Mouse (Mus musculus) left cerebral cortex, postnatal 14 days (tissue): ENCODE data around the gene Hmox2. TPM values are rescaled to one million over a fixed set of nuclear protein-coding genes. Genes with fewer than 3 reads are reported as not detected.
"Not testable (repeated sequence)": the region's sequence is repeated elsewhere in the genome, so short reads cannot be mapped to it uniquely, and the experiment has no call there.

Source experiments
- DNase-seq, 2 experiments: peaks; one replicate each; pipeline ENCODE4 v3.0.0; 2021 to 2022; ENCODE audit warnings: low spot score in 2 of 2, mixed read lengths in 1 of 2
- intact Hi-C: fragments of 180-260 bp; cut with DNase I; formaldehyde crosslinking; loops from one replicate; pipeline ENCODE4 v1.15.1; 2025
- long read RNA-seq, 2 experiments: library from polyadenylated mRNA; stranded (forward); transcript quantifications; one replicate each; pipeline ENCODE4 v2.0.0; 2021
- total RNA-seq, 2 experiments: library from RNA; stranded (reverse); gene quantifications; 2 replicates each; pipeline ENCODE4 v1.2.3; 2021

Hmox2 gene
- total RNA-seq, result 10 to 100 TPM; 73.2 to 76.1 TPM
- long read RNA-seq, experiment 1, transcript Hmox2-201 (6 exons, 1,730 nt), result major isoform, 60 of 81 reads
- long read RNA-seq, experiment 1, partial matches to known transcripts, result 9 of 81 reads
- long read RNA-seq, experiment 1, other reads (novel, unspliced or antisense), result 11 of 81 reads
- long read RNA-seq, experiment 2, transcript Hmox2-201 (6 exons, 1,730 nt), result major isoform, 54 of 79 reads
- long read RNA-seq, experiment 2, partial matches to known transcripts, result 12 of 79 reads
- long read RNA-seq, experiment 2, other reads (novel, unspliced or antisense), result 9 of 79 reads

DNA sequence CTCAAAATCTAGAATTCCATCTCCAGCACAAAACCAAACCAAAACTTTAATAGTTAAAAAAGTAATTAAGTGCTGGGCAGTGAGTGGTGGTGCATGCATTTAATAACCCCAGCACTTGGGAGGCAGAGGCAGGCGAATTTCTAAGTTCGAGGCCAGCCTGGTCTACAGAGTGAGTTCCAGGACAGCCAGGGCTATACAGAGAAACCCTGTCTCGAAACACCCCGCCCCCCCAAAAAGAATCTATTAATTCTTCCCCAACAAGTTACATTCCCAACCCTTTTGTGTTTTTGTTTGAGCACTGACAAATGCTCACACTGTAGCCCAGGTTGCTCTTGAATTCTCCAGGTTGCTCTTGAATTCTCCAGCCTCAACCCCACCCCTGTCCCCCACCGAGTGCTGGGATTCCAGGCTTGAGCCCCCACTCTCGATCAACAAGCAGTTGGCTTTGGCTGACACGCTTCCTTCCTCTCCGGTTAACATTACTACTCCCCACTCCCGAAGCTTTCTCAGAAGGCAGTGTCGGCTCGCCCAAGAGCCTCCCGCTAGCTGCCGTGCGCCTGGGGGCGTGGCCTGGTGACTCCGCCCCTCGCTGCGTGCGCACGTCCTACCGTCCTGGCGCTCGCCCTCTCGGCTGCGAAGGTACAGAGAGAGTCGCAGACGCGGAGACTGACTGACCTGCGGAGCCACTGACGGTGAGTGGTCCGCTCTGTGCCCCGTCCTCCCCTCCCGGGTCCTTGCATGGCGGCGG lies at the start of gene Hmox2:
Hmox2 (plus strand) TSS at position 582 of the 748 bp plus-strand sequence.
- peak; percentile 90 to 92 for DNase-seq
- intact Hi-C loops, result no loop called here

DNA sequence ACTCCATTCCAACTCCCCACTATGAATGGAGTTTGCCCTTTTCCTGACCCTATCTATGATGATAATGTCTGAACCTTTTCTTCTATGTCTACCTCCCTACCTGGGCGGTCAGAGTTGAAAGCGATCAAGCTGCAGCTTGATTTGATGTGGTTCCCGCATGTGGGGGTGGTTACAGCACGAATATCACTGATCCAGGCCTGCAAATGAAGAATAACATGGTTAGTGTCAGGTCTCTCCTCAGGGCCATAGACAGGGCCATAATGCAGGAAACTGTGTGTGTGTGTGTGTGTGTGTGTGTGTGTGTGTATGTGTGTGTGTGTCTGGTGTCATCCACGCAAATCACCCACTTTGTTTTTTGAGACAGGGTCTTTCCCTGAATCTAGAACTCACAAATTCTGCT lies 49.3 kb upstream of the Hmox2 start:
- intact Hi-C loops, result no loop called here

DNA sequence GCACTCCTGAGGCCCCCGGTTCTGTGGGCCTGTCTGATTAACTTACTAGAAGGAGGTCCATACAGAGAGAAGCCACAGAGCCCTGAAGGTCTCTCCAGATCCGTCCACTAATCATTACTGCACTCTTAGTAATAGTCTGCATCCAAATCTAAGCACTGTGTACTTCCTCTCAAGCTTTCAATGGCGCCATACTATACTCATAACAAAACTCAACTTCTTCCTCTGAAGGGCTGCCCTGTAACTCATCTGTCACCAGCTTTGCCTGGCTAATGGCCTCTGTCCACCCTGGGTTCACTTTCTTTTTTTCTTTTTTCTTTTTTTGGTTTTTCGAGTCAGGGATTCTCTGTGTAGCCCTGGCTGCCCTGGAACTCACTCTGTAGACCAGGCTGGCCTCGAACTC lies 48.1 kb upstream of the Hmox2 start:
- intact Hi-C loops, result no loop called here
- DNase-seq, result no peak

More for the DNA sequence above, 49.3 kb upstream of the Hmox2 start:
- DNase-seq, result no peak

DNA sequence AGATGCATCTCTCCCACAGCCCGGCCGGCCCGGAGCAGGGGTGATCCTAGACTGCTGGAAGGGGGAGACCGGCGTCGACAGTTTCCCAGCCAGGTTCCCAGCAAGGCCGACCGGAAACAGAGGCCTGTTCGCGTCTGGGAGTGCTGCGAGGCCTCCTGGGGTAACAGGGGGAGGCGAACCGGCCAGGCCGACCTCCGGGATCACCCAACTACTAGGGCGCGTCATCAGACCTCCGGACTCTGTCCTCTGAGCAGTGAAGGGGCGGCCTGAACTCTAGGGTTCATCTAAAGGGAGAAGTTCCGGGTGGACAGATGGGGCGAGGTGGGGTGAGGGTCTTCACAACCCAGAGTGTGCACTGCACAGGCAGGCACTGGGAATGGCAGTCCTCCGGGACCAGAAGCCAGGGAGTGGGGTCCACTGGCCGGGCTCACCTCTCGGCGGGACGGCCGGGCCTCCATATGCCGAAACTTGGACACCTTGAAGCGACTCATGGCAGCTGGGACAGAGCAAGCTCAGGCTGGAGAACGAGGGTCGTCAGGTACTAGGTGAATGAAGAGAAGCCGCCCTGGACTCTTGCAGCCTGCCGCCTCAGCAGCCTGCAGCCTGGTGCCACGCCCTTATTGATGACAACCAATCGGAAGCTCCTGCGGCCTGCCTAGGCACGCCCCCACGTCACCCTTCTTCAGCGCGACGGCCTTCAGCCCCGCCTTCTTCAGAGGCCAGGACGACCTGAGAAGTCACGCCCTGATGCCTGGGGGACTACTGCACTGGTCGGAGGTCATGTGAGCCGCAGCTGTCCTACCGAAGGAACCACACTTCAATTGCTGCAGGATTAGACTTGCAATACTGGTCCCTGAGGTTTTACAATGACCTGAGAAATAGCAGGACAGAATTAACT lies 46.8 kb upstream of the Hmox2 start, which contains the start of gene Coro7:
Coro7 (minus strand) TSS at position 657 of the 898 bp plus-strand sequence.
- intact Hi-C loops, result no loop called here
- peak; percentile 88 to 89 for DNase-seq

DNA sequence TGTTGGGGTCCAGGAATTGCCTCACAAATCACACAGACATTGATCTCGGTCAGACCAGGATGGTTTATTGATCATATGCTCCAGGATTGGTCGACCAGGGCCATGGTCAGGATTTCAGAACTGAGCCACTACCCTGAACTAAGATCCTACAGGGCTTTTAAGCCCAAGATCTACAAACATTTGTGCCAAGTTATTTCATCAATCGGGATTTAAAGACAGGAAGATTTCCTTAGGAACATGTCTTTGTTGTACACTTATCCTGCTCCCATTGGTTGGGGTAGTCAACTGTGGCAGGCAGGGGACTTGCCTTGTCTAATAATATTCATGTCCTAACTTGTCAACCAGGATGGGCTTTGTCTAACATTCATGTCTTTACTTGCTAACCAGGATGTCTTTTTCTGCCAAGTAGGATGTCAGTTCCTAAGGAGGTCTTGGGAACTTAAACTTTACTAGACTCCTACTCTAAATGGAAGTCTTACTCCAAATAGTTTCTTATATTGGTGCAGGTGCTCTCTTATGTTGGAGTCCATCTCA lies 45.2 kb upstream of the Hmox2 start:
- intact Hi-C loops, DNase-seq: not testable (repeated sequence)

DNA sequence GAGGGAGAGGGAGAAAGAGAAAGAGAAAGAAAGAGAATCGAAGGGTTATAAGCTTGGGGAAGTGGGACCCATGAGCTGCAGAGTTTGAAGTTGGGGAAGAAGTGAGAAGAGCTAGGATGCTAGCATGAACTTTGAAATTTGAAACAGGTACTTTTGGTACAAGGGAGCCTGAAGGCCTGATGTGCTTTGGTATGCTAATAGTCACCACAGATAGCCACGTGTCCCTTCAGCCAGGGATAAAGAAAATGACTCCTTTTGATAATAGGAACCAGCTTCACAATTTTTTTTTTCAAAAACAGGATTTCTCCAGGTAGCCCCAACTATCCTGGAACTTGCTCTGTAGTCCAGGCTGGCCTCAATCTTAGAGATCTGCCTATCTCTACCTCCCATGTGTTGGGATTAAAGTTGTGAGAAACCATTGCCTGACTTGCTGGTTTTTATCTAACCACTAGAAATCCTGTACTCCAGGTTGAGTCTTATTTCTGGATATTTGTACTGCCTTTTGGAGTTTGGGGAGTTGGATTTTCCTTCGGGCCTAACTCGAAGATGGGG lies 43.5 kb upstream of the Hmox2 start:
- DNase-seq, result no peak

DNA sequence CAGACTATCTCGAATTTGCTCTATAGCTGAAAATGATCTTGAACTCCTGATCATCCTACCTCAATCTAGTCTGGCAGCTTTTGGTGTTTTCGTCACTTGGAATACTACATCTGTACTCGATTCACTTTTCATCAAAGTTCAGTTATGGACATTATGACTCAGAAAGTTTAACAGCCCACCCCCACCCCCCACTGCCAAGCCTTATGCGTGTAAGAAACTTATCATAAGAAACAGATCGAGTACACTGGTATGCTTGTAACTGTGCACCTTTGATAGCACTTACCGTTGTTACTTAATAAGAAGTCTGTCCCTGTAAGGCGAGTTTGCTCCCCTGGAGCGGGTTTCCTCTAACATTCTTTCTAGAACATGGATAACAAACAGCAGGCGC lies 43.0 kb upstream of the Hmox2 start:
- DNase-seq, result no peak
- intact Hi-C loops, result no loop called here

More for the DNA sequence above, 43.5 kb upstream of the Hmox2 start:
- intact Hi-C loops, result no loop called here

DNA sequence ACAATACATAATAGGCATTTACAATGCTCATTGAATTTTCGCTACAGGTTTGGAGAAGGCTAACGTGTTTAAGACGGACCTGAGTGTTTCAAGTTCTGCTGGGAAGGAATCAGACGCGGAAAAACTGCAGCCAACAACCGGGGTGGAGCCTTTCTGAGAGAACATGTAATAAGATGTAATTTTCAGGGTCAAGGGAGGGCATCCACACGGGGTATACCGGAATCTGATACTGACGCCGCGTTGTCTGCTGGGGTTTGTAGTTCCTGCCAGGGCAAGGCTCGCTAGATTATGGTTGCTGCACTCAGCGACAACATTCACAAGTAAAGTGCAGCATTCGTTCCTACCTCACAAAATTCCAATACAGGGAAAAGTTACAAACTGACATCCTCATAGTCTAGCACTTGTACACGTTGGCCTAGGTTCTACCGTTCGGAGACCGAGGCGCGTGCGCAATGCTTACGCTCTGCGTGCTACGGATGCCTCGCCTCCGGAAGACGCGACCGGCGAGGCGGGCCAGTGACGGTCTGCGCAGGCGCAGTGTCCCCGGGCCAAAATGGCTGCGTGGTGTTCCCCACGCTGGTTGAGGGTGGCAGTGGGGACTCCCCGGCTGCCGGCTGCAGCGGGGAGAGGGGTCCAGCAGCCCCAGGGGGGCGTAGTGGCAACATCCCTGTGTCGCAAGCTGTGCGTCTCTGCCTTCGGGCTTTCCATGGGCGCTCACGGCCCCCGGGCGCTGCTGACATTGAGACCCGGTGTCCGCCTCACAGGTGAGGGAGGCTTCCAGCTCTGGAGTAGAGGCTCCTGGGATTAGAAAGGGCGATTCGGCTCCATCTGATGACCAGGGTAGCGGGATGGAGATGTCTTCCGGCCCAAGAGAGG lies 42.3 kb upstream of the Hmox2 start:
- DNase-seq, result peak; percentile 95 to 97
- intact Hi-C loops, result no loop called here

DNA sequence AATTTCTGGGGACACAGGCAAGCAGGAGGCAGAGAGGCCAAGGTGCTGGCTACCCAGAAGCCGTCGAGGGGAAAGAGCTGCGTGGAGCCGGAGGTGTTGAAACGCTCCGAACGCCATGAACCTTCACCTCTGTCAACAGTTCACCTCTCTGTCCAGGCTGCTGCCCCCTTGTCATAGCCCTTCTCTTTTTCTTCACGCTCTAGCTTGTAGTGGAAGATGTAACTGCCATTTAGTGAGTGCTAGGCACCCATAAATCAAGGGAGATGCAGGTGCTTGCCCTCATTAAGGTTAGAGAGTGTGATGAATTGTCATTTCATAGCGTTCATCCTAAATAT lies 41.7 kb upstream of the Hmox2 start:
- DNase-seq, result no peak
- intact Hi-C loops, result no loop called here

DNA sequence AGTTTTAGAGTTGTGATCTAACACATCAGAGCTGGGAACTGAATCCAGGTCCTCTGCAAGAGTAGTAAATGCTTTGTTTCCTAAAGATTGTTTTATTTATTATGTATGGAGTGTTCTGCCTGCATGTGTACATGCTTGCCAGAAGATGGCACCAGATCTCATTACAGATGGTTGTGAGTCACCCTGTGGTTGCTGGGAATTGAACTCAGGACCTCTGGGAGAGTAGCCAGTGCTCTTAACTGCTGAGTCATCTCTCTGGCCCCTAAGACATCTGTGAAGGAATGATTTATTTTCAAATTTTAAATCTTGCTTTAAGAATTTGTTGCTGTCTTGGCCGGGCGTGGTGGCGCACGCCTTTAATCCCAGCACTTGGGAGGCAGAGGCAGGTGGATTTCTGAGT lies 36.8 kb upstream of the Hmox2 start:
- intact Hi-C loops, DNase-seq: not testable (repeated sequence)

DNA sequence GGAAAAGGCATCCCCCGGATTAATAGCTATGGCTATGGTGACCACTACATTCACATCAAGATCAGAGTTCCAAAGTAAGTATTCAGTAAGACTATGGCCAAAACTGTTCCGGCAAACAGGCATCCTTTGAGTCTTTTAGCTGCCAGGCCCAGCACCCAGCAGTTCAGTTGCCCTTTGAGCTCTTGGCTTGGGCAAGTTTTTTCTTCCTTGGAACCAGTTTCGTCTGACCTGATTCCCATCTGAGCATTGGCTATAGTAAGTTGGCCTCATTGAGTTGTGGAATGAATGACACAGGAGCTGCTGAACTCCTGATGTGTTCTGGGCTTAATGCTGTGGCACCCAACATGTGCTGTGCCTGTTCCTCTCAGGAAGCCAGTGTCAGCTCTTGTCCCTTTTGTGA lies 24.9 kb upstream of the Hmox2 start:
- no peak for DNase-seq
- intact Hi-C loops, result no loop called here

DNA sequence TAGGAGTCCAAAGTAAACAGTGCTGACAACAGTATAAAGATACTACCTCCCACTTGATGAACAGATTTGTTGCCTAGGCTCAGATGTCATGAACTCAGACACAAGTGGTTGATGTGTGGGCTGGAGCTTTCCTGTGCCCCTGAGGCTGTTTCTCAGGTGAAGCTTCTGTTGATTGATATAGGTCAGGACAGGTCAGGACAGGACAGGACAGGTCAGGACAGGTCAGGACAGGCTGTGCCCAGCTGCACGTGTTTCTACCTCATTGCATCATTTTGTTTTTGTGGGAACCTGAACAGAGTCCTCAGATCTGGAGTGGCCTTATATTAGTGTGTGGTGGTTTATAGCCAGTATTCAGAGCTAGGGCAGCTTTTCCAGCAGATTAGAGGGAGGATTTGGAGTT lies 23.5 kb upstream of the Hmox2 start:
- intact Hi-C loops, result no loop called here
- no peak for DNase-seq

DNA sequence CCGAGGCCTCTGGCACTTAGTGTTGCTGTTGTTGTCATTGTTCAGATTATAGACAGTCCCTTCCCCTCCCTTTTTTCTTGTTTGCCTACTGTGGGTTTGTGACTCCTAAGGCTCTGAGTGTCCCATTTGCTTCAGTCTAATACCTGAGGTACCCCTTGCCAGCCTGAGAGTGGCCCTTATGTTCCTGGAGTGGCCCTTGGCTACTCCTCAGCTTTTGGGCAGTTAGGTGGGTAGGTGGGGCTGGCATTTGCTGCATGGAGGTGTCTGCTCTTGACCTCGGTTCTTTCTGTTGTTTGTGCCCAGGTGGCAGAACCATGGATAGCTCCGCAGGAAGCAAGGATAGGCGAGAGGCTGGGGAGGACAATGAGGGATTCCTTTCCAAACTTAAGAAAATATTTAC lies 20.6 kb upstream of the Hmox2 start:
- DNase-seq, result no peak
- intact Hi-C loops, result no loop called here

DNA sequence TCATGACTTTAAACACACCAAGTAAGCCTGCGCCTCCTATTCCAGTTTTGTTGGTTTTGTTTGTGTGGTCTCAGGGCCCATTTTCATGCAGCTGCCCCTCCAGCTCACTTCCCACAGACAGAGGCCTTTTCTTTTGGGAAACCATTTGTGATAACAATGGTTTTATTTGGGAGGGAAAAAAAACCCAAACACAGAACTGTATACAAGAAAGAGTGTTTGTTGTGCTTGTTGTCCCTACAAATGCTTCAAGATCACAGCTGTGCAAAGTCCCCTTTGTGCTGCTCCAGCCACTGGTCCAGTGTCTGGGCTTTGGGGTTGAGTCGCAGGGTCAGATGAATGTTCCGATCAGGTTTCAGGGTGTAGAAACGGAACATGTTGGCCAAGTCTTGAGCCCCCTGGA lies 15.0 kb upstream of the Hmox2 start:
- intact Hi-C loops, result no loop called here
- no peak for DNase-seq

DNA sequence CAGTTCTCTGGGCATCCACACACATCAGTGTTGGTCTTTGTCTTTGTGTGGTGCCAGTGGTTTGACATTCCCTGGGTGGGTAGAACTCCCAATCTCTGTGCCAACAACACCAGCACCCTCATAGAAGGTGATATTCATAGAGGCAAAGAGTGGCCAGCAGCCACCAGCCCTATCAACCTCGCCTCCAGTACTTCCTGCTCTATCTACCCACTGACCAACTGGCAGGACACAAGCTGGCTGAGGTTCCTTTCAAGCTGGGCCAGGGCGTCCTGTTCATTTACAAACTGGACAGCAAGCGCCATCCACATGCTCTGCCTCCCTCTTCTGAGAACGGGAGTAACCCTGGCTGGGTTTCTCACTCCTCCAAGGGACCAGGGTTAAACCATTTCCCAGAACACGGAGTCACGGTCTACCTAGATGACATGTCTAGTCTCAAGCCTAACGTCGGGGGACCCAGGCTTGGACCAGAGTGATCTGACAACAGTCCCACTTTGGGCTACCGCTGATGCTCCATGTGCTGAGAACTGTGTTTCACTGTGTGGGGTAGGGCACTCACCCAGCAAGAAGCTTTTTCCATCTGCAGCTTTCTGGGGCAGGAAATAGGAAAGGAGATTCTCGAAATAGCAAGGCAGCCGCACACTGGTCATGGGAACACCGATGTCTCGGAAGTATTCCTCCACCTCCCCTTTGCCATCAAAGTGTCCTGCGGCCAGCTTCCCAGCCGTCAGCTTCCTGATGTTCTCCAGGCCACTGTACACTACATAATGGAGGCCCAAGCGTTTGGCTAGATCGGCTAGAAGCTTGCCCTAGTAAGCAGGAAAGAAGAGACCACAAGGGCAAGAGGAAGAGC lies 12.1 kb upstream of the Hmox2 start:
- intact Hi-C loops, result no loop called here
- DNase-seq, result no peak

DNA sequence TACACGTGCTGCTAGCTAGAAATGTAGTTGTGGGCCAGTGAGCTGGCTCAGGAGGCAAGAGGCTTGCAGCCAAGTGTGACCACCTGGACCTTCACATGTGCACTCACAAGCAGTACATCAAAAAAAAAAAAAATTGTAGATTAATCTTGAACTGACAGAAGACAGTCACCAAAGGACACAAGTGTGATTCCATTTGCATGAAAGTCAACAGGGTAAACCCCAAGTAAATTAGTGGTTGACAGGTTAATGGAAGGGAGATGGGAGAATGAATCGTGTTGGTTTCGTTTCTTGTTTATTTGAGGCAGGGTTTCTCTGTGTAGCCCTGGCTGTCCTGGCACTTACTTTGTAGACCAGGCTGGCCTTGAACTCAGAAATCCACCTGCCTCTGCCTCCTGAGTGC lies 8.3 kb upstream of the Hmox2 start:
- intact Hi-C loops, result no loop called here

DNA sequence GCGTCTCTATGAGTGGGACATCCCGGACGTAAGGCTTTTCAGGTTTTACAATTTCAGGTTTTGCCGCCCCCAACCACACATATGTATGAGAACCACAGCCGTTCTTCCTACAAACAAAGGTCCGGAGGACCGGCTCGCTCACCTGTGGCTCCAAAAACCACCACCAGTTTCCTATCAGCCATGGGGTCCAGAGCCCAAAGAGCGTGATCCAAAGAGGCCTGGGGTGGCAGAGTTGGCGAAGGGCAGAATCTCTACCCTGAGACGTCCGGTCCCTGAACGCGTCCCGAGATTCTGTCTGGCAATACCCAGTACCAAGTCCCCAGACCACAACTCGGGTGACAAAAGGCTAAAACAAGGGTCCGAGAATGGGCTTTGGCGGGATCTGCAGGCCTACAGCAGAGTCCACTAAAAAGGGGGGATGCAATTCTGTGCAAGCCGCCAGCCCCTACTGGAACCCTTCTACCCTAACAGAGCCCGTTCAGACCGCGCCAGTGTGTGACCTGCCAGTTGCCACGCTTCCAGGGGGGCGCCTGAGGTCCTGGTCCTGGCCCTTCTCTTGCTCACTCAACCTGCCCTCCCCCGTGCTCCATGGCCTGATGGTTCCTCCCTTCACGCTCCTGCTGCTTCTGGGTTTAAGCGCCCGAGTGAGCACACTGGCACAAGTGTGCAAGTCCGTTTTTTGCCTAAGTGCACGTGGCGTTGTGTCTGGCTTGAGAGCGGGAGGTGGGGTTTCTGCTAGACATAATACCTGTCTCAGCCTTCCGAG lies 7.2 kb upstream of the Hmox2 start, which contains the start of gene Nmral1:
Nmral1 (minus strand) TSS at position 604 of the 766 bp plus-strand sequence.
- intact Hi-C loops, result no loop called here
- DNase-seq, result peak; percentile 55 to 62

More for the DNA sequence above, 8.3 kb upstream of the Hmox2 start:
- DNase-seq, result no peak
